Mouse (Mus musculus): ENCODE results near the gene Tas2r103. TPM values are rescaled to one million over a fixed set of nuclear protein-coding genes. Genes with fewer than 3 reads are reported as not detected.

Tas2r103 gene
- polyA plus RNA-seq (2017; shearing (Covaris generic)) = not detected

- no peak for ATAC-seq
These were observed at the start of gene Tas2r103 for GRCm38 (mm10) chr6:133037001-133037400. TSS of gene Tas2r103 (minus strand) at chr6:133037101.

GRCm38 (mm10) chr6:133055716-133056115 is 18.8 kb upstream of the Tas2r103 start, which contains the start of gene Tas2r140:
TSS of gene Tas2r140 (minus strand) at chr6:133055816.
- ATAC-seq = no peak

Other genes with a start within 250 kb of the Tas2r103 start
- gene Tas2r117, start 234.3 kb downstream of the Tas2r103 start, polyA plus RNA-seq (2017; shearing (Covaris generic)) = not detected
- gene Tas2r123, start 190.0 kb downstream of the Tas2r103 start, polyA plus RNA-seq (2017; shearing (Covaris generic)) = not detected
- not detected for gene Tas2r116, start 181.7 kb downstream of the Tas2r103 start, polyA plus RNA-seq (2017; shearing (Covaris generic))
- gene Tas2r110, start 169.1 kb downstream of the Tas2r103 start, polyA plus RNA-seq (2017; shearing (Covaris generic)) = not detected
- not detected for gene Tas2r113, start 144.1 kb downstream of the Tas2r103 start, polyA plus RNA-seq (2017; shearing (Covaris generic))
- under 1 TPM in 1 of 2 experiments, not detected in 1; 0.58 TPM for gene Tas2r125, start 127.5 kb downstream of the Tas2r103 start, polyA plus RNA-seq (2017; shearing (Covaris generic))
- gene Tas2r129, start 86.0 kb downstream of the Tas2r103 start, polyA plus RNA-seq (2017; shearing (Covaris generic)) = not detected
- gene Tas2r131, start 79.2 kb downstream of the Tas2r103 start, polyA plus RNA-seq (2017; shearing (Covaris generic)) = not detected
- gene Tas2r109, start 56.1 kb downstream of the Tas2r103 start, polyA plus RNA-seq (2017; shearing (Covaris generic)) = not detected
- not detected for gene Tas2r140, start 18.7 kb upstream of the Tas2r103 start, polyA plus RNA-seq (2017; shearing (Covaris generic))
- 10 to 100 TPM; 13.2 to 17.8 TPM for gene Smim10l1, start 67.8 kb upstream of the Tas2r103 start, polyA plus RNA-seq (2017; shearing (Covaris generic))